Mouse (Mus musculus): ENCODE results near the gene Spag16. TPM values are rescaled to one million over a fixed set of nuclear protein-coding genes. Genes with fewer than 3 reads are reported as not detected.

Spag16 gene
- polyA plus RNA-seq, 1 experiment from 2014 or later, result 1.7 TPM

GRCm38 (mm10) chr1:70037384-70037783 lies 210.6 kb downstream of the Spag16 start:
- 84% methylated on average over 3 of the region's 3 CpGs for WGBS
- H3K9me3 ChIP-seq (ENCODE audit: control insufficient read depth, low read length), result no peaks in the 10 kb centered on the region
- DNase-seq (ENCODE audit: low spot score) (no peak), ATAC-seq (ENCODE audit: insufficient number of reproducible peaks, low FRiP score, low TSS enrichment, low read depth) (no peak)
- H3K4me1 ChIP-seq (ENCODE audit: control insufficient read depth, insufficient read depth, low read length), result no peaks in the 10 kb centered on the region
- no peaks in the 10 kb centered on the region for H3K27me3 ChIP-seq (ENCODE audit: control insufficient read depth, insufficient read depth, low read length)
- H3K36me3 ChIP-seq (ENCODE audit: control insufficient read depth, insufficient read depth, low read length), result no peaks in the 10 kb centered on the region
- no peak overlapping the region for H3K4me2 ChIP-seq (ENCODE audit: low read depth, severe bottlenecking)
- no peak overlapping the region for H3K27ac ChIP-seq (replicated peaks; ENCODE audit: low read depth, low read length)
- no peak overlapping the region for H3K9ac ChIP-seq (ENCODE audit: low read length)
- no peak overlapping the region for H3K4me3 ChIP-seq (ENCODE audit: low read depth, low read length)

DNA sequence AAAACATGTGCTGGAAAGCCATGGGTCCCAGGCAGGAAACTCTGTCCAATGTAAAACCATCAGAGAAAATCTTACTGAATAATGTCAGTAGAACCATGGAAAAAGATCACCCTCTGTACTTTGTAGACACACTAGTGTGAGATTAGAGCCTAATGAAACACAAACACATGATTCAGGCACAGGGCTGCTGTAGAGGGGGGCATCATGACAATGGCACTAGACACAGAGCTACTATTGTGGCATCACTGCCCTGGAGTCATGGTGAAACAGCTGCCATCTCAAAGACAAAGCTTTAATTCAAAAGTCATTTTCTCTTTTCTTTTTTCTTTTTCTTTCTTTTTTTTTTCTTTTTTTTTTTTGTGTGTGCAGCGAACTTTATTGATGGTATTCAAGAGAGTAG lies 240.6 kb downstream of the Spag16 start:
- no peaks in the 10 kb centered on the region for H3K4me1 ChIP-seq (ENCODE audit: control insufficient read depth, insufficient read depth, low read length)
- no peak overlapping the region for H3K4me3 ChIP-seq (ENCODE audit: low read depth, low read length)
- H3K27me3 ChIP-seq (ENCODE audit: control insufficient read depth, insufficient read depth, low read length), result no peaks in the 10 kb centered on the region
- no peak overlapping the region for H3K9ac ChIP-seq (ENCODE audit: low read length)
- H3K27ac ChIP-seq (replicated peaks; ENCODE audit: low read depth, low read length), result no peak overlapping the region
- H3K4me2 ChIP-seq (ENCODE audit: low read depth, severe bottlenecking), result no peak overlapping the region
- no peaks in the 10 kb centered on the region for H3K36me3 ChIP-seq (ENCODE audit: control insufficient read depth, insufficient read depth, low read length)
- DNase-seq (ENCODE audit: low spot score) (no peak), ATAC-seq (ENCODE audit: insufficient number of reproducible peaks, low FRiP score, low TSS enrichment, low read depth) (no peak)
- WGBS, result 85% methylated on average over 1 of the region's 1 CpGs
- no peaks in the 10 kb centered on the region for H3K9me3 ChIP-seq (ENCODE audit: control insufficient read depth, low read length)

DNA sequence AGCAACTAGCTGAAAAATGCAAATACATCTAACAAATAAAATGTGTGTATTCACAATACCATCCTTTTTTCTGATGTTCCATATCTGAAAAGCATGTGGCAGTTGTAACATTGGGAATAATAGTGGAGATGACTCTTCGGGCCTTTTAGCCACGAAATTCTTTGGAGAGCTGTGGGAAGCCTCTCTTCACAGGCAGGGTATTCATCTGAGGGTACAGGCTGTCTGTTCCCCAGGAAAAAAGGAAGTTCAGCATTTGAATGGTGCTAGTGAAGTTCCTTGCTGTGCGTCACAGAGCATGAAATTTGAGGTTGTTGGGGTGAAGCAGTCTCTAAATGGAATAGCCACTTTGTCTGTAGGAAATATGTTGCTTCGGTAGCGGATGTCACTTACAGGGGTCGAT lies 246.7 kb downstream of the Spag16 start:
- Histone ChIP-seq H3K27ac (replicated peaks; ENCODE audit: low read depth, low read length) (no peak overlapping the region), H3K9me3 (ENCODE audit: control insufficient read depth, low read length) (no peaks in the 10 kb centered on the region), H3K9ac (ENCODE audit: low read length) (no peak overlapping the region), H3K4me1 (ENCODE audit: control insufficient read depth, insufficient read depth, low read length) (no peaks in the 10 kb centered on the region), H3K4me3 (ENCODE audit: low read depth, low read length) (no peak overlapping the region), H3K36me3 (ENCODE audit: control insufficient read depth, insufficient read depth, low read length) (no peaks in the 10 kb centered on the region), H3K4me2 (ENCODE audit: low read depth, severe bottlenecking) (no peak overlapping the region), H3K27me3 (ENCODE audit: control insufficient read depth, insufficient read depth, low read length) (no peaks in the 10 kb centered on the region)
- 79% methylated on average over 6 of the region's 6 CpGs for WGBS
- no peak for ATAC-seq (ENCODE audit: insufficient number of reproducible peaks, low FRiP score, low TSS enrichment, low read depth)
- DNase-seq (ENCODE audit: low spot score), result no peak

DNA sequence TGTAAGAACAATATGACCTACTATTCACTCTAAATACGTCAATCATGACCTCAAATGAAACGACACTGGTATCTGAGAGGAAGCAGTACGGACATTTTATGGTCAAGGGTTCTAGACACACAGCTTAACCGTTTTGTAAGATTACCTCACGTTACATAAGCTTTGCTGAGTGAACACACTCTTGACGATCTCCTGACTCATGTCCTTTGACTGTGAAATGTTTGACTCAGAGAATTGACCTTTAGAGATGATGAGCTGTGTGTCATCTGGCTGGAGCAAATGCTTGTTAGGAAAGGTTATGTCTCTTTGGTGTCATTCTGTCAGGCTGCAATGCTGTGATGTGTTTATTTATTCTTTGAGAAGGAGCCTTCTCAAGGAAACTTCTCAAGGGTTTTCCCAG lies 252.0 kb downstream of the Spag16 start:
- Histone ChIP-seq H3K4me3 (ENCODE audit: low read depth, low read length) (no peak overlapping the region), H3K9me3 (ENCODE audit: control insufficient read depth, low read length) (no peaks in the 10 kb centered on the region), H3K27ac (replicated peaks; ENCODE audit: low read depth, low read length) (no peak overlapping the region), H3K4me1 (ENCODE audit: control insufficient read depth, insufficient read depth, low read length) (no peaks in the 10 kb centered on the region), H3K36me3 (ENCODE audit: control insufficient read depth, insufficient read depth, low read length) (no peaks in the 10 kb centered on the region), H3K4me2 (ENCODE audit: low read depth, severe bottlenecking) (no peak overlapping the region), H3K9ac (ENCODE audit: low read length) (no peak overlapping the region), H3K27me3 (ENCODE audit: control insufficient read depth, insufficient read depth, low read length) (no peaks in the 10 kb centered on the region)
- no peak for DNase-seq (ENCODE audit: low spot score)
- ATAC-seq (ENCODE audit: insufficient number of reproducible peaks, low FRiP score, low TSS enrichment, low read depth), result no peak
- 81% methylated on average over 6 of the region's 6 CpGs for WGBS

DNA sequence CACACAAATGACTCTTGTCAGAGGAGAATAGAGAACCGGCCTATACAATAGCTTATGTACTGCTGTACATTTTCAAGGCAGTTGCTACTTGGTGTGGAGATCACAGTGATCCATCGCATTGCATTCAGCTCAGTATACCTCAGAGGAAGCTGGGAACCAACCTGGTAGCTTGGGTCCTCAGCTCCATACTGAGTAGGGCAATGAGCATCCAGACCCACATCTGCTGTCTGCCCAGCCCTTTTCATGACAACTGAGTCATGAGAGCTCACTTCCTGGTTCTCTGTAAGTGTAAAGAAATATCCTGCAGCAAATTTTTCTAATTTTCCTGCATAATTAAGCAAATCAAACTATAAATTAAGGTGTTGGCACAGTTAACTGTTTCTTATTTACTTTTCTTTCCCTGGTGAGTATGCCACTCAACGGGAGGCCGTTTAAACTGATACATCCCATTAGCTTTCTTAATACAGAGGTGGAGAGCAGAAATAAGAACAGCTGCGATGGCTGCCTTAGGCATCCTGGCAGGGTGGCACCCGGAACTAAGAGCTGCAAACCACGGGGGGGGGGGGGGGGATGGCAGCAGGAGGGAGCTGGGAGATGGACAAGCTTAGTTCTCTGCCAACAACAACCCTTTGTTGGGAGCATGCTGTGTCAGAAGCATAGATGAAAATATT lies 255.6 kb downstream of the Spag16 start:
- no peak for DNase-seq (ENCODE audit: low spot score)

GRCm38 (mm10) chr1:70104683-70105082 lies 277.9 kb downstream of the Spag16 start:
- Histone ChIP-seq H3K4me2 (ENCODE audit: low read depth, severe bottlenecking) (no peak overlapping the region), H3K9ac (ENCODE audit: low read length) (no peak overlapping the region), H3K27ac (replicated peaks; ENCODE audit: low read depth, low read length) (no peak overlapping the region), H3K4me3 (ENCODE audit: low read depth, low read length) (no peak overlapping the region), H3K9me3 (ENCODE audit: control insufficient read depth, low read length) (no peaks in the 10 kb centered on the region), H3K4me1 (ENCODE audit: control insufficient read depth, insufficient read depth, low read length) (no peaks in the 10 kb centered on the region), H3K27me3 (ENCODE audit: control insufficient read depth, insufficient read depth, low read length) (no peaks in the 10 kb centered on the region), H3K36me3 (ENCODE audit: control insufficient read depth, insufficient read depth, low read length) (no peaks in the 10 kb centered on the region)
- no peak for ATAC-seq (ENCODE audit: insufficient number of reproducible peaks, low FRiP score, low TSS enrichment, low read depth)
- 91% methylated on average over 8 of the region's 8 CpGs for WGBS
- DNase-seq (ENCODE audit: low spot score), result no peak

More for the DNA sequence above, 255.6 kb downstream of the Spag16 start:
- Histone ChIP-seq H3K9ac (ENCODE audit: low read length) (no peak overlapping the region), H3K4me3 (ENCODE audit: low read depth, low read length) (no peak overlapping the region), H3K4me1 (ENCODE audit: control insufficient read depth, insufficient read depth, low read length) (no peaks in the 10 kb centered on the region), H3K36me3 (ENCODE audit: control insufficient read depth, insufficient read depth, low read length) (no peaks in the 10 kb centered on the region), H3K9me3 (ENCODE audit: control insufficient read depth, low read length) (no peaks in the 10 kb centered on the region), H3K4me2 (ENCODE audit: low read depth, severe bottlenecking) (no peak overlapping the region), H3K27ac (replicated peaks; ENCODE audit: low read depth, low read length) (no peak overlapping the region), H3K27me3 (ENCODE audit: control insufficient read depth, insufficient read depth, low read length) (no peaks in the 10 kb centered on the region)
- no peak for ATAC-seq (ENCODE audit: insufficient number of reproducible peaks, low FRiP score, low TSS enrichment, low read depth)
- WGBS, result 64% methylated on average over 7 of the region's 7 CpGs

DNA sequence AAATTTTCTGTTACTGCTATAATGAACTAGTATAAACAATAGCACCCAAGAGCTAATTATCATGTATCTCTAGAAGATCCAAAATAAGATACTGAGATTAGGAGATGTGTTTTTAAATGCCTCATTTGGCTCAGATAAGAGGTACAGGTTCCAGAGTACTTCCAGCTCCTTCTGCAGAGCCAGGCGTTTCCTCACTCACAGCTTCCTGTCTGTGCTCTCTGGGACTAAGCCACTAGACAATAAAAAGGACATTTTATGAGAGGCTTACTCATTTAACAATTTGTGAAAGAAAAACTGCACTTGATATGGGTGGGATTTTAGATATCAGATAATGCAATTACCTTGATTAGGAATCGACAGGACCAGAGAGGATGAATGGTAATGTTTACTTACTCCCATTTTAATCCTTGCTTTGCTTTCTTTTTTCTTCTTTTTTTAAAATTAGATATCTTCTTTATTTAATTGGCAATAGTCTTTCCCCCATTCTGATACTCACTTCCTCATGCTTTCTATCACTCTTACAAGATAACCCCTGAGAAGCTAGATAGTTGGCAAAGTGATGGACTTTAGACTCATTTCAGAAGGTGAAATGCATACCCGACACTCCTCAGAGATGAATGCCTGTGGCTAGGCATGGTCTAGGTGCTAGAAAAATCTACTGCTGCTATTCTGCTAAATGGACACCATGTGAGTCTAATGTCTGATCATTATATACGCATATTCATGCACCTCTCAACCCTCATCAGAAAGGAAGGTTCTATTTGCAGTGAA lies 289.6 kb downstream of the Spag16 start:
- ATAC-seq (ENCODE audit: insufficient number of reproducible peaks, low FRiP score, low TSS enrichment, low read depth), result no peak
- H3K9me3 ChIP-seq (ENCODE audit: control insufficient read depth, low read length), result no peaks in the 10 kb centered on the region
- H3K36me3 ChIP-seq (ENCODE audit: control insufficient read depth, insufficient read depth, low read length), result no peaks in the 10 kb centered on the region
- no peak for DNase-seq (ENCODE audit: low spot score)
- no peak overlapping the region for H3K4me2 ChIP-seq (ENCODE audit: low read depth, severe bottlenecking)
- H3K27ac ChIP-seq (replicated peaks; ENCODE audit: low read depth, low read length), result no peak overlapping the region
- H3K9ac ChIP-seq (ENCODE audit: low read length), result no peak overlapping the region
- WGBS, result 82% methylated on average over 4 of the region's 4 CpGs
- no peak overlapping the region for H3K4me3 ChIP-seq (ENCODE audit: low read depth, low read length)
- H3K27me3 ChIP-seq (ENCODE audit: control insufficient read depth, insufficient read depth, low read length), result no peaks in the 10 kb centered on the region
- H3K4me1 ChIP-seq (ENCODE audit: control insufficient read depth, insufficient read depth, low read length), result no peaks in the 10 kb centered on the region

GRCm38 (mm10) chr1:70128035-70128434 lies 301.3 kb downstream of the Spag16 start:
- WGBS, result 62% methylated on average over 2 of the region's 2 CpGs
- Histone ChIP-seq H3K9me3 (ENCODE audit: control insufficient read depth, low read length) (no peaks in the 10 kb centered on the region), H3K4me2 (ENCODE audit: low read depth, severe bottlenecking) (no peak overlapping the region), H3K27me3 (ENCODE audit: control insufficient read depth, insufficient read depth, low read length) (no peaks in the 10 kb centered on the region), H3K4me1 (ENCODE audit: control insufficient read depth, insufficient read depth, low read length) (no peaks in the 10 kb centered on the region), H3K36me3 (ENCODE audit: control insufficient read depth, insufficient read depth, low read length) (no peaks in the 10 kb centered on the region), H3K4me3 (ENCODE audit: low read depth, low read length) (no peak overlapping the region), H3K9ac (ENCODE audit: low read length) (no peak overlapping the region), H3K27ac (replicated peaks; ENCODE audit: low read depth, low read length) (no peak overlapping the region)
- DNase-seq (ENCODE audit: low spot score) (no peak), ATAC-seq (ENCODE audit: insufficient number of reproducible peaks, low FRiP score, low TSS enrichment, low read depth) (no peak)

All from limb, embryonic 11.5 days (tissue).